ENCODE assay signal across 12 mouse cellular contexts in genomic region chr1:135470546-135470945, GRCm38 (mm10).
"Had no signal": no experiment of that assay in that cellular context is flagged by ENCODE, and none has a peak within 500 bp of the region (broad histone marks: within the 10 kb centered on the region; RNA-seq: fewer than 3 reads in every experiment).

No protein-coding gene starts in this region.

- H3K4me1 ChIP-seq: midbrain, embryonic 15.5 days had no signal

- H3K4me3 ChIP-seq: left cerebral cortex, adult 2 months; limb, embryonic 10.5 days; liver, embryonic 15.5 days; midbrain, embryonic 15.5 days; neural tube, embryonic 12.5 days had no signal

- H3K27me3 ChIP-seq: liver, embryonic 15.5 days; midbrain, embryonic 15.5 days; neural tube, embryonic 12.5 days had no signal

- H3K27ac ChIP-seq: left cerebral cortex, adult 2 months; limb, embryonic 10.5 days; liver, embryonic 15.5 days; midbrain, embryonic 15.5 days; neural tube, embryonic 12.5 days; stomach, postnatal 0 days had no signal

- DNase-seq: kidney, adult 8-10 months; kidney, postnatal 25 days; lung, adult 2 months; lung, postnatal 36 days; thymus, adult 2 months; thymus, postnatal 25 days had no signal

- H3K9me3 ChIP-seq: limb, embryonic 10.5 days; liver, embryonic 15.5 days; midbrain, embryonic 15.5 days; neural tube, embryonic 12.5 days had no signal
